Mouse (Mus musculus): ENCODE measurements around the gene Fkbp10. TPM values are rescaled to one million over a fixed set of nuclear protein-coding genes. Genes with fewer than 3 reads are reported as not detected.

Fkbp10 gene
- polyA plus RNA-seq, 1 experiment from 2014 or later = 106 TPM

DNA sequence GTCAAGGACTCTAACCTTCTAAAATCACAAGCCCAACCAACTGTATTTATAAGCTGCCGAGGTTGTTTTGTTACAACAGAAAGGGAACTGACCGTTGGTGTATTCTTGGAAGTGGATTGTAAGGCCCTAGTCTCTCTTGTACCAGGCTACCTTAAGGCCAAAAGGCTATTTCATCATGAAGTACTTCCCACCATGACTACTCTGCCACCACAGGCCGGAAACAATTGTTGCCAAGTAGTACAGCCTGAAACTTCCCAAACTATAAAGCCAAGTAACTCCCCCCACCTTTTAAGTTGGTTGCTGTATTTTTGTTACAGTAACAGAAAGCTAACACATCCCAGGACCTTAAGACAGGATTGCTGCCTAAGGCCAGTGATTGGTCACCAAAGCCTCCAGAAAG lies 11.3 kb downstream of the Fkbp10 start:
- 88% methylated on average over 3 of the region's 3 CpGs for WGBS
- Histone ChIP-seq H3K4me3 (ENCODE audit: low read depth, low read length) (no peak overlapping the region), H3K9me3 (ENCODE audit: control insufficient read depth, low read depth, low read length) (no peaks in the 10 kb centered on the region), H3K36me3 (ENCODE audit: control insufficient read depth, insufficient read depth, low read length) (peaks cover 24% of the 10 kb centered on the region; the same call in 1 of the 2 replicates), H3K27me3 (ENCODE audit: control insufficient read depth, insufficient read depth, low read length) (no peaks in the 10 kb centered on the region), H3K27ac (ENCODE audit: low read length) (no peak overlapping the region), H3K4me2 (replicated peaks; ENCODE audit: low read depth, low read length) (no peak overlapping the region), H3K9ac (replicated peaks; ENCODE audit: low read depth, low read length) (no peak overlapping the region), H3K4me1 (ENCODE audit: control insufficient read depth, insufficient read depth, low read length) (no peaks in the 10 kb centered on the region)
- ATAC-seq (ENCODE audit: insufficient number of reproducible peaks, insufficient read depth, low FRiP score, low read depth) = no peak

DNA sequence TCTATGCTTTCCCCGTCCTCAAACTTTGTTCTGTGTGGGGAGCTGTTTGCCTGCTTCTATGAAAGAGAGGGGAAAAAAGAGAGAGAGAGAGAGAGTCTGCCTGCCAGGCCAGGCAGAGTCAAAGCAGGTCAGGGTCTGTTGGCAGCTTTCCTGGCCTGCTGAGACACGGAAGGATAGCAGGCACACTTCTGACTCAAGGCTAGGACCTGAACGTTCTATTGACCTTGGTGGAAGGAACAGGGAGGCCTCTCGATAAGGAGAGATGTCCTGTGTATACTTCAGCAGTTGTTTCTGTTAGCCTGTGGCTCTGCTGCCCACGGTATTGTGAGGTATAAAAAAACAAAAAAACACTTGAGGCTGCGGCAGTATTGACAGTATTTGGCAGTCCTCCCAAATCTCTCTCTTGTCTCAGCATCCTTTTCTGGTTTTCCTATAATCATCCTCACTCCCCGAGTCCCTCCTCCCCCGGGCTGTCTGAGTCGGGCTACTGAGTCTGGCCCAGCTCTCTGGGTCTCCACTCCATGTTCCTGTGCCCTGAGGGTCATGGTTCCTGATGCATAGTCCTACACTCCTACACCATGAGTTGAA lies 13.2 kb downstream of the Fkbp10 start:
- ATAC-seq (ENCODE audit: insufficient number of reproducible peaks, insufficient read depth, low FRiP score, low read depth) = no peak
- H3K36me3 ChIP-seq (ENCODE audit: control insufficient read depth, insufficient read depth, low read length) = peaks cover 23% of the 10 kb centered on the region; the same call in 1 of the 2 replicates
- no peaks in the 10 kb centered on the region for H3K27me3 ChIP-seq (ENCODE audit: control insufficient read depth, insufficient read depth, low read length)
- no peak overlapping the region for H3K27ac ChIP-seq (ENCODE audit: low read length)
- H3K4me2 ChIP-seq (replicated peaks; ENCODE audit: low read depth, low read length) = no peak overlapping the region
- H3K9ac ChIP-seq (replicated peaks; ENCODE audit: low read depth, low read length) = no peak overlapping the region
- H3K4me1 ChIP-seq (ENCODE audit: control insufficient read depth, insufficient read depth, low read length) = no peaks in the 10 kb centered on the region
- WGBS = 64% methylated on average over 9 of the region's 9 CpGs
- no peaks in the 10 kb centered on the region for H3K9me3 ChIP-seq (ENCODE audit: control insufficient read depth, low read depth, low read length)
- no peak overlapping the region for H3K4me3 ChIP-seq (ENCODE audit: low read depth, low read length)

DNA sequence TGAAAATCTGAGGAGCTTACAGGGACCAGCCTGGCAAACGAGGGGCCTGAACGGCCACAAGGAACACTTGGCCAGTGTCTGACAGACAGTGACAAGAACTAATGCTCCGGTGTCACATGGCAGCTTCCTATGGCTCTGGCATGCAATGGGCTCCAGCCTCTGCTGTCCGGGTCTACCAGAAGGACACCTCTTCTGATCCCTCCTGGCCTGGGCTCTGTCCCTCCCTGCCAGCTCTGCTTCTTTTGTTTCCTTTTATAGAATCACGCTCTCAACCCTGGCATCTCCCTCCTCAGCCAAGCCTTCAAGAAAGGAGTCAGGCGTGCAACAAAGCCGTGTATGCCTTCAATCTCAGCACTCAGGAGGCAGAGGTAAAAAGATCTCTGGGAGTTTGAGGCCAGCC lies 14.6 kb downstream of the Fkbp10 start:
- Histone ChIP-seq H3K36me3 (ENCODE audit: control insufficient read depth, insufficient read depth, low read length) (peaks cover 16% of the 10 kb centered on the region; the same call in 1 of the 2 replicates), H3K27me3 (ENCODE audit: control insufficient read depth, insufficient read depth, low read length) (no peaks in the 10 kb centered on the region), H3K27ac (ENCODE audit: low read length) (no peak overlapping the region), H3K4me1 (ENCODE audit: control insufficient read depth, insufficient read depth, low read length) (no peaks in the 10 kb centered on the region), H3K4me2 (replicated peaks; ENCODE audit: low read depth, low read length) (no peak overlapping the region), H3K9ac (replicated peaks; ENCODE audit: low read depth, low read length) (no peak overlapping the region), H3K9me3 (ENCODE audit: control insufficient read depth, low read depth, low read length) (no peaks in the 10 kb centered on the region), H3K4me3 (ENCODE audit: low read depth, low read length) (no peak overlapping the region)
- 90% methylated on average over 7 of the region's 7 CpGs for WGBS
- no peak for ATAC-seq (ENCODE audit: insufficient number of reproducible peaks, insufficient read depth, low FRiP score, low read depth)

DNA sequence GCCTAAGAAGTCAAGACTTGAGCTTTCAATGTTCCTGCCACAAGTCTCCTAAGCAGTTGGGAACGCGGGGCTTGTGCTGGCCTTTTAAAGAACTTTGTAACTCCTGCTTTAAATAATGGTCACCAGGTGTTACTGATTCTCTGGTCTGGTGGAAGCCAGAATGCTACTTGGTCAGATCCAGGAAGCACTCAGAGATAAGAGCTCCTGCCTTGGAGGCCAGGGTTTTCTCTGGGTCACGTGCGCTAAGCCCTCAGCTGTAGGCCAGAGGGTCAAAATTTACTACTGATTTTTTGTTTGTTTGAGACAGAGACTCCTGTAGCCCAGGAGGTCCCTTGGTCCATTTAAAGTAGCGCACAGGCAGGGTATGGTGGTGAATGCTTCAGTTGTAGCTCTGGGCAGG lies 16.5 kb downstream of the Fkbp10 start:
- Histone ChIP-seq H3K4me1 (ENCODE audit: control insufficient read depth, insufficient read depth, low read length) (no peaks in the 10 kb centered on the region), H3K27ac (ENCODE audit: low read length) (no peak overlapping the region), H3K36me3 (ENCODE audit: control insufficient read depth, insufficient read depth, low read length) (peaks cover 25% of the 10 kb centered on the region; the same call in 1 of the 2 replicates), H3K4me2 (replicated peaks; ENCODE audit: low read depth, low read length) (no peak overlapping the region), H3K9ac (replicated peaks; ENCODE audit: low read depth, low read length) (no peak overlapping the region), H3K4me3 (ENCODE audit: low read depth, low read length) (no peak overlapping the region), H3K27me3 (ENCODE audit: control insufficient read depth, insufficient read depth, low read length) (no peaks in the 10 kb centered on the region), H3K9me3 (ENCODE audit: control insufficient read depth, low read depth, low read length) (no peaks in the 10 kb centered on the region)
- WGBS = 89% methylated on average over 5 of the region's 5 CpGs
- no peak for ATAC-seq (ENCODE audit: insufficient number of reproducible peaks, insufficient read depth, low FRiP score, low read depth)

DNA sequence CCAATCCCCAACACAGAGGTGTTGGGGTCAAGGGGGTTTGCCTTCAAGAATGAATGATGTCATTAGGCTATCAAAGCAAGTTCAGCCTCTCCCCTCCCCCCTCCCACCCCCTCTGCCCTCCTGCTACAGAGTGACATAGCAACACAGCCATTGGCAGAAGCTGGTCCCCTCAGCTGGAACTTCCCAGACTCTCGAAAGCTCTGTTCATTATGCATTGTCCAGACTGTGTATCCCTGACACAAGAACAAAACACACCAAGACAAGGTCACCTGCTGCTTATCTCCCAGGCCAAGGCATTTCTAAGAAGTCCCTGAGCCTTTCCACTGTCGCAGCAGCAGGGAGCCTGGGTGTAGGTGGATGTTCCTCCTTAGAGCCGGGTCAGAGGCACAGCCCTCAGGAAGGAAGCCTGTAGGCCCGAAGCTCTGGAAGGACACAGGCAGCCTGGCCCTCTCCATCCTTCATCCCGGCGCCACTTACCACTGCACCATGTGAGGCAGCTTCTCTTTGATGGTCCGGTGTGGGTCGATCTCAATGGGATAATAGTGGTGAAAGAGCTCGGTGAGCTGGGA lies 20.3 kb downstream of the Fkbp10 start:
- WGBS = 81% methylated on average over 9 of the region's 9 CpGs
- Histone ChIP-seq H3K27me3 (ENCODE audit: control insufficient read depth, insufficient read depth, low read length) (no peaks in the 10 kb centered on the region), H3K4me3 (ENCODE audit: low read depth, low read length) (no peak overlapping the region), H3K9me3 (ENCODE audit: control insufficient read depth, low read depth, low read length) (no peaks in the 10 kb centered on the region), H3K27ac (ENCODE audit: low read length) (no peak overlapping the region), H3K36me3 (ENCODE audit: control insufficient read depth, insufficient read depth, low read length) (peaks cover 17% of the 10 kb centered on the region; the same call in 1 of the 2 replicates), H3K4me2 (replicated peaks; ENCODE audit: low read depth, low read length) (no peak overlapping the region), H3K4me1 (ENCODE audit: control insufficient read depth, insufficient read depth, low read length) (peaks cover 7% of the 10 kb centered on the region; the same call in 1 of the 2 replicates), H3K9ac (replicated peaks; ENCODE audit: low read depth, low read length) (no peak overlapping the region)
- no peak for ATAC-seq (ENCODE audit: insufficient number of reproducible peaks, insufficient read depth, low FRiP score, low read depth)

DNA sequence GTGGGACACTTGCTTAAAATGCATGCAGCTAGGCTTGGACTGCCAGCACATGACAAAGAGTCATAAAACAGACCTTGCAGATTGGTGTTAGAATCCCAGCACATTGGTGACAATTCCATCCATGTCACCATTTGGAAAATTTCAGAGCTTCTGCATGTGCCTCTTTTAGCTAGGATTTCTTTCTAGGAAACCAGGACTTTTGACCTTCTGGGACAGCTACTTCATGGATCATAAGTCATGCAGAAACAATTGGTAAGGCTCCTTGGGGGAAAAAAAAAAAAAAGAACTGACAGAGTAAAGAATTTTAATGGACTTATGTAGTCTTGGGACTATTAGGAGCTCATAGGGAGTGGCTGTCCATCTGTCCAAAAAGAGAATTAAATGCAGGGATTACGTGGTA lies 22.4 kb downstream of the Fkbp10 start:
- H3K4me3 ChIP-seq (ENCODE audit: low read depth, low read length) = no peak overlapping the region
- H3K4me2 ChIP-seq (replicated peaks; ENCODE audit: low read depth, low read length) = no peak overlapping the region
- H3K9ac ChIP-seq (replicated peaks; ENCODE audit: low read depth, low read length) = no peak overlapping the region
- 79% methylated on average over 1 of the region's 1 CpGs for WGBS
- no peak for ATAC-seq (ENCODE audit: insufficient number of reproducible peaks, insufficient read depth, low FRiP score, low read depth)
- H3K4me1 ChIP-seq (ENCODE audit: control insufficient read depth, insufficient read depth, low read length) = peaks cover 7% of the 10 kb centered on the region; the same call in 1 of the 2 replicates
- no peaks in the 10 kb centered on the region for H3K27me3 ChIP-seq (ENCODE audit: control insufficient read depth, insufficient read depth, low read length)
- no peaks in the 10 kb centered on the region for H3K9me3 ChIP-seq (ENCODE audit: control insufficient read depth, low read depth, low read length)
- H3K36me3 ChIP-seq (ENCODE audit: control insufficient read depth, insufficient read depth, low read length) = peaks cover 17% of the 10 kb centered on the region; the same call in 1 of the 2 replicates
- no peak overlapping the region for H3K27ac ChIP-seq (ENCODE audit: low read length)

DNA sequence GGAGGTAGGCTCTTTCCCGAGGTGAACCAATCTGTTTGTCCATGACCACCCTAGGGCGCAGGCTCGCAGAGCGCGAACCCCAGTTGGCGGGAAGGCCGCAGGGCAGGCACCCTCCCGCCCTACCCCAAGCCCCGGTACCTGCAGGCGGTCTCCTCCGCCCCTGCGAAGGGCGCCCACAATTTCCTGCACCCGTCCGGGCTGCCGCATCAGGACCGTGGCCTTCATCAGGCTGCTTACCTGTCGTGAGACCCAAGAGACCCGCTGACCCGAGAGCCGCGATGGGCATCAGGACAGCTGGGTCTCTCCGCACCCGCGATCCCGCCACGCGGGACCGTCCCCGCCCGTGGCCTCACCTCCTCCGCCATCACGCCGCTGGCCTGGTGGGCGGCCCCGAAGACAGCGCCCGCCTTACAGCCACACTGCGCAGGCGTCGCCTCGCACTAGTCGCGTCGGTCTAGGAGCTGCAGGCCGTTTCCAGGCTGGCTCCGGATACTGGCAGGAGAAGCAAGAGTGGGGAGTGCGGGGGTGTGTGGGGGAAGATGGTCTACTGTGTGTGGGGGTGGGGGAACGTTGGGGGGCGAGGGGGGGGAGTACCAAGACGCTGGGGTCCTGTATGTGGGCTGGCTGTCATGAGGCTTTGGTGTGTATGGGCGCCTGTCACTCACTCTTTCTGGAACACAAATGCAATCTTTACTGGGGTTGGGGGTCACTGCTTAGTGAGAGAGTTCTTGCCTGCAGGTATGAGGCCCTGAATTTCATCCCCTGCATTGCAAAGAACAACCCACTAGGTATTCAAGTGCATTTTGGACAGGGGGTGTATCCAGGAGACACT lies 25.4 kb downstream of the Fkbp10 start:
- 1% methylated on average over 52 of the region's 52 CpGs for WGBS
- H3K4me2 ChIP-seq (replicated peaks; ENCODE audit: low read depth, low read length) = peak overlapping the region; percentile 72

DNA sequence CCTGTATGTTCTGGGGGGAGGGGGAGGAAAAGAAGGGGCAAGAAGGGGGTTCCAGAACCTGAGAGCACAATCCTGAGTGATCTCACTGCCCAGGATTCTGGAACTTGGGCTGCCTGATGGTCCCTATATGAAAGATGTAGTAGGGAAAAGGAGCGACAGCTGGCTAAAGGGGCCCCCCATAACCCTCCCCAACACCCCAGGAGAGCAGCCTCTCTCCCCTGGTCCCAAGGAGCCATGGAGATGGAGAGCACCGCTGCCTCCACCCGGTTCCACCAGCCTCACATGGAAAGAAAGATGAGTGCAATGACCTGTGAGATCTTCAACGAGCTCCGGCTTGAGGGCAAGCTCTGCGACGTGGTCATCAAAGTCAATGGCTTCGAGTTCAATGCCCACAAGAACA lies 26.3 kb downstream of the Fkbp10 start, which contains the start of the genes Nt5c3b and Klhl10:
Nt5c3b (minus strand) TSS at position 12 of the 400 bp plus-strand sequence.
Klhl10 (plus strand) TSS at position 121 of the 400 bp plus-strand sequence.
- peaks cover 8% of the 10 kb centered on the region; the same call in 1 of the 2 replicates for H3K36me3 ChIP-seq (ENCODE audit: control insufficient read depth, insufficient read depth, low read length)
- 0 out of 2 replicates have a peak within 1 kb of the TSS, but pooled peaks have one; percentile 7 for H3K27ac ChIP-seq (ENCODE audit: low read length)
- H3K4me1 ChIP-seq (ENCODE audit: control insufficient read depth, insufficient read depth, low read length) = peaks cover 7% of the 10 kb centered on the region; the same call in 1 of the 2 replicates
- 88% methylated on average over 8 of the region's 8 CpGs for WGBS
- H3K9ac ChIP-seq (replicated peaks; ENCODE audit: low read depth, low read length) = peak within 1 kb of the TSS; percentile 81
- no peaks in the 10 kb centered on the region for H3K27me3 ChIP-seq (ENCODE audit: control insufficient read depth, insufficient read depth, low read length)
- no peaks in the 10 kb centered on the region for H3K9me3 ChIP-seq (ENCODE audit: control insufficient read depth, low read depth, low read length)
- ATAC-seq (ENCODE audit: insufficient number of reproducible peaks, insufficient read depth, low FRiP score, low read depth) = no peak
- H3K4me3 ChIP-seq (ENCODE audit: low read depth, low read length) = peak within 1 kb of the TSS; percentile 67
- peak within 1 kb of the TSS; percentile 72 for H3K4me2 ChIP-seq (replicated peaks; ENCODE audit: low read depth, low read length)

More for the DNA sequence above, 25.4 kb downstream of the Fkbp10 start:
- Histone ChIP-seq H3K27me3 (ENCODE audit: control insufficient read depth, insufficient read depth, low read length) (no peaks in the 10 kb centered on the region), H3K4me1 (ENCODE audit: control insufficient read depth, insufficient read depth, low read length) (peaks cover 7% of the 10 kb centered on the region; the same call in 1 of the 2 replicates), H3K9ac (replicated peaks; ENCODE audit: low read depth, low read length) (peak overlapping the region; percentile 81), H3K4me3 (ENCODE audit: low read depth, low read length) (peak overlapping the region; percentile 67), H3K27ac (ENCODE audit: low read length) (0 out of 2 replicates have a peak overlapping the region, but pooled peaks have one; percentile 7), H3K36me3 (ENCODE audit: control insufficient read depth, insufficient read depth, low read length) (peaks cover 14% of the 10 kb centered on the region; the same call in 1 of the 2 replicates), H3K9me3 (ENCODE audit: control insufficient read depth, low read depth, low read length) (no peaks in the 10 kb centered on the region)
- peak; percentile 95 for ATAC-seq (ENCODE audit: insufficient number of reproducible peaks, insufficient read depth, low FRiP score, low read depth)
